In genomic region chr19:7262592-7262991, GRCm38 (mm10) we compare ENCODE assay signal across 23 mouse cellular contexts. TPM values are rescaled to one million over a fixed set of nuclear protein-coding genes. Genes with fewer than 3 reads are reported as not detected.
"Had no signal": no experiment of that assay in that cellular context is flagged by ENCODE, and none has a peak within 500 bp of the region (broad histone marks: within the 10 kb centered on the region; RNA-seq: fewer than 3 reads in every experiment).

No protein-coding gene starts in this region.

- H3K4me3 ChIP-seq: heart, adult 2 months; heart, embryonic 13.5 days; heart, embryonic 15.5 days; hindbrain, embryonic 12.5 days; intestine, embryonic 15.5 days; limb, embryonic 13.5 days; limb, embryonic 15.5 days; liver, embryonic 12.5 days had no signal

- H3K9me3 ChIP-seq: heart, embryonic 15.5 days; hindbrain, embryonic 12.5 days; intestine, embryonic 15.5 days; limb, embryonic 15.5 days had no signal

- H3K27me3 ChIP-seq: heart, embryonic 13.5 days; heart, embryonic 15.5 days; hindbrain, embryonic 12.5 days; intestine, embryonic 15.5 days; limb, embryonic 13.5 days; limb, embryonic 15.5 days had no signal

- DNase-seq: gastrocnemius, postnatal 14 days; gastrocnemius, postnatal 36 days; heart, adult 11 months; heart, adult 2 months; heart, postnatal 14 days; heart, postnatal 36 days; kidney, adult 18-20 months; kidney, adult 8-10 months; kidney, postnatal 14 days; kidney, postnatal 36 days; layer of hippocampus, adult 9-11 months; layer of hippocampus, postnatal 36 days; left cerebral cortex, postnatal 4 days had no signal

- H3K9ac ChIP-seq: heart, embryonic 13.5 days; heart, embryonic 15.5 days; hindbrain, embryonic 14.5 days; intestine, embryonic 15.5 days; limb, embryonic 13.5 days; limb, embryonic 15.5 days; liver, embryonic 12.5 days had no signal

- H3K36me3 ChIP-seq: heart, embryonic 13.5 days; heart, embryonic 15.5 days; hindbrain, embryonic 12.5 days; intestine, embryonic 15.5 days; limb, embryonic 13.5 days; limb, embryonic 15.5 days; liver, embryonic 12.5 days had no signal

- H3K27ac ChIP-seq: heart, adult 2 months; heart, embryonic 13.5 days; heart, embryonic 15.5 days; hindbrain, embryonic 12.5 days; hindbrain, embryonic 14.5 days; intestine, embryonic 15.5 days; kidney, postnatal 0 days; limb, embryonic 13.5 days; limb, embryonic 15.5 days; liver, embryonic 12.5 days had no signal

RNA-seq across cellular contexts. Expression of gene Rcor2, which starts 4.5 kb away (rescaled TPM):
- polyA plus RNA-seq: inflammation-experienced regulatory T-cells, adult 6 months had no signal
